Mouse (Mus musculus): ENCODE results near the gene Med9.

GRCm38 (mm10) chr11:59932560-59933337 is 15.3 kb upstream of the Med9 start:
- TF ChIP-seq POLR2A (IDR thresholded peaks at IDR 0.05; ENCODE audit: low read depth, low read length): no peak
- TF ChIP-seq CTCF (conservative IDR thresholded peaks at IDR 0.05; ENCODE audit: insufficient read depth, insufficient read length, low read depth, low read length): no peak

Data from kidney, adult 2 months (tissue).